Mouse (Mus musculus): Measurements from ENCODE around the gene U2af2. TPM values are rescaled to one million over a fixed set of nuclear protein-coding genes. Genes with fewer than 3 reads are reported as not detected.

U2af2 gene
- polyA plus RNA-seq, 1 experiment: 534 TPM

- no peak for TF ChIP-seq GATA1 (IDR thresholded peaks at IDR 0.05; ENCODE audit: low read length)
These were observed 19.3 kb downstream of the U2af2 start for GRCm38 (mm10) chr7:5081241-5081640.

GRCm38 (mm10) chr7:5081939-5082338 is 20.0 kb downstream of the U2af2 start:
- no peak for TF ChIP-seq GATA1 (IDR thresholded peaks at IDR 0.05; ENCODE audit: low read length)

- no peak for TF ChIP-seq GATA1 (IDR thresholded peaks at IDR 0.05; ENCODE audit: low read length)
These were observed 21.6 kb downstream of the U2af2 start for GRCm38 (mm10) chr7:5083325-5084105.

- TF ChIP-seq GATA1 (IDR thresholded peaks at IDR 0.05; ENCODE audit: low read length): peak; percentile 39
These were observed 23.6 kb downstream of the U2af2 start for GRCm38 (mm10) chr7:5085512-5085911.

GRCm38 (mm10) chr7:5086921-5087440 is 25.0 kb downstream of the U2af2 start:
- no peak for TF ChIP-seq GATA1 (IDR thresholded peaks at IDR 0.05; ENCODE audit: low read length)

GRCm38 (mm10) chr7:5087886-5088285 is 25.9 kb downstream of the U2af2 start:
- no peak for TF ChIP-seq GATA1 (IDR thresholded peaks at IDR 0.05; ENCODE audit: low read length)

GRCm38 (mm10) chr7:5089853-5090252 is 27.9 kb downstream of the U2af2 start:
- TF ChIP-seq GATA1 (IDR thresholded peaks at IDR 0.05; ENCODE audit: low read length): no peak

GRCm38 (mm10) chr7:5091008-5091728 is 29.2 kb downstream of the U2af2 start:
- no peak for TF ChIP-seq GATA1 (IDR thresholded peaks at IDR 0.05; ENCODE audit: low read length)

- TF ChIP-seq GATA1 (IDR thresholded peaks at IDR 0.05; ENCODE audit: low read length): no peak
These were observed 30.4 kb downstream of the U2af2 start for GRCm38 (mm10) chr7:5092381-5092780.

- TF ChIP-seq GATA1 (IDR thresholded peaks at IDR 0.05; ENCODE audit: low read length): no peak
These were observed 31.0 kb downstream of the U2af2 start for GRCm38 (mm10) chr7:5092831-5093510.

GRCm38 (mm10) chr7:5098769-5099168 is 36.8 kb downstream of the U2af2 start:
- TF ChIP-seq GATA1 (IDR thresholded peaks at IDR 0.05; ENCODE audit: low read length): no peak

- no peak for TF ChIP-seq GATA1 (IDR thresholded peaks at IDR 0.05; ENCODE audit: low read length)
These were observed 37.9 kb downstream of the U2af2 start for GRCm38 (mm10) chr7:5099796-5100195.

GRCm38 (mm10) chr7:5101066-5101663 is 39.2 kb downstream of the U2af2 start:
- no peak for TF ChIP-seq GATA1 (IDR thresholded peaks at IDR 0.05; ENCODE audit: low read length)

- no peak for TF ChIP-seq GATA1 (IDR thresholded peaks at IDR 0.05; ENCODE audit: low read length)
These were observed 40.6 kb downstream of the U2af2 start for GRCm38 (mm10) chr7:5102564-5102963.

- TF ChIP-seq GATA1 (IDR thresholded peaks at IDR 0.05; ENCODE audit: low read length): no peak
These were observed 46.3 kb downstream of the U2af2 start for GRCm38 (mm10) chr7:5108272-5108671.

- TF ChIP-seq GATA1 (IDR thresholded peaks at IDR 0.05; ENCODE audit: low read length): no peak
These were observed 47.4 kb downstream of the U2af2 start for GRCm38 (mm10) chr7:5109301-5109700.

Measured in G1E-ER4 (cell line).